Mouse (Mus musculus) small intestine, adult 2 months (tissue): ENCODE measurements at regions not wholly inside any gene's neighbourhood (a gene's known extent, or its start where the extent isn't known, plus 50 kb on each side); places are given as distances from the start of the nearest gene placed in this dataset.

Experiments
- H3K27ac ChIP-seq: fragments of 200-500 bp; 2 replicates; pipeline ENCODE4 v1.5.1; 2012; ENCODE audit warnings: low read depth, low read length, control low read depth, inconsistent platforms; ENCODE audit not compliant: insufficient read depth
- H3K27me3 ChIP-seq: fragments of 200-500 bp; 2 replicates; pipeline ENCODE4 v1.6.1; 2012; ENCODE audit warnings: mild to moderate bottlenecking, moderate library complexity, low read length, inconsistent platforms; ENCODE audit not compliant: control insufficient read depth, insufficient read depth
- H3K36me3 ChIP-seq: fragments of 200-500 bp; 2 replicates; pipeline ENCODE4 v1.6.1; 2012; ENCODE audit warnings: mild to moderate bottlenecking, low read length, control low read depth, inconsistent platforms; ENCODE audit not compliant: control insufficient read depth, insufficient read depth
- H3K4me1 ChIP-seq: fragments of 200-500 bp; 2 replicates; pipeline ENCODE4 v1.6.1; 2012; ENCODE audit warnings: low read length, inconsistent platforms, mixed read lengths; ENCODE audit not compliant: control insufficient read depth, insufficient read depth, insufficient read length
- H3K4me3 ChIP-seq: fragments of 200-500 bp; 2 replicates; pipeline ENCODE4 v1.5.1; 2012; ENCODE audit warnings: low read depth, mild to moderate bottlenecking, control low read depth, inconsistent platforms, low read length, moderate library complexity
- CTCF ChIP-seq: fragments of 200-500 bp; IDR thresholded peaks from 2 replicates; pipeline ENCODE4 v1.5.1; 2012; ENCODE audit warnings: low read depth, mild to moderate bottlenecking, control low read depth, inconsistent platforms, low read length, moderate library complexity, mixed read lengths; ENCODE audit not compliant: insufficient replicate concordance, insufficient read length; ENCODE audit errors: extremely low read depth
- POLR2A ChIP-seq: fragments of 200-500 bp; IDR thresholded peaks from 2 replicates; pipeline ENCODE4 v1.6.1; 2012; ENCODE audit warnings: low read depth, mild to moderate bottlenecking, control low read depth, inconsistent platforms, low read length, moderate library complexity
- WGBS: fragments of 180-500 bp; shearing (Covaris S2); methylation state at CpG from one replicate; pipeline ENCODE4 v1.1.7; 2018; 5-methylcytosine and 5-hydroxymethylcytosine counted together

GRCm38 (mm10) chr15:97606630-97607381 is 98.8 kb downstream of the Rpap3 start:
- no peak for TF ChIP-seq CTCF
- no peak for TF ChIP-seq POLR2A
- Histone ChIP-seq H3K27ac (no peak overlapping the region), H3K36me3 (no peaks in the 10 kb centered on the region), H3K27me3 (peaks cover 4% of the 10 kb centered on the region), H3K4me3 (no peak overlapping the region), H3K4me1 (peaks cover 2% of the 10 kb centered on the region; the same call in 1 of the 2 replicates)
- 9% methylated on average over 25 of the region's 25 CpGs for WGBS

- Histone ChIP-seq H3K4me1 (peaks cover 2% of the 10 kb centered on the region; the same call in 1 of the 2 replicates), H3K36me3 (no peaks in the 10 kb centered on the region), H3K4me3 (no peak overlapping the region), H3K27ac (no peak overlapping the region), H3K27me3 (peaks cover 4% of the 10 kb centered on the region)
- no peak for TF ChIP-seq CTCF
- no peak for TF ChIP-seq POLR2A
- WGBS: 51% methylated on average over 6 of the region's 6 CpGs
Measured at GRCm38 (mm10) chr15:97606232-97606629, 99.4 kb downstream of the Rpap3 start.

GRCm38 (mm10) chr15:97605791-97606190 is 99.8 kb downstream of the Rpap3 start:
- H3K36me3 ChIP-seq: no peaks in the 10 kb centered on the region
- peaks cover 4% of the 10 kb centered on the region for H3K27me3 ChIP-seq
- 89% methylated on average over 7 of the region's 7 CpGs for WGBS
- no peak overlapping the region for H3K27ac ChIP-seq
- H3K4me3 ChIP-seq: no peak overlapping the region
- TF ChIP-seq CTCF (no peak), POLR2A (no peak)
- peaks cover 2% of the 10 kb centered on the region; the same call in 1 of the 2 replicates for H3K4me1 ChIP-seq

- no peak overlapping the region for H3K4me3 ChIP-seq
- no peaks in the 10 kb centered on the region for H3K36me3 ChIP-seq
- peaks cover 2% of the 10 kb centered on the region; the same call in 1 of the 2 replicates for H3K4me1 ChIP-seq
- TF ChIP-seq POLR2A: no peak
- no peak for TF ChIP-seq CTCF
- WGBS: 53% methylated on average over 6 of the region's 6 CpGs
- no peak overlapping the region for H3K27ac ChIP-seq
- H3K27me3 ChIP-seq: peaks cover 4% of the 10 kb centered on the region
Measured at GRCm38 (mm10) chr15:97603492-97603891, 102.1 kb downstream of the Rpap3 start.

- Histone ChIP-seq H3K36me3 (no peaks in the 10 kb centered on the region), H3K4me3 (no peak overlapping the region), H3K27ac (no peak overlapping the region), H3K27me3 (no peaks in the 10 kb centered on the region), H3K4me1 (no peaks in the 10 kb centered on the region)
- TF ChIP-seq CTCF: no peak
- no peak for TF ChIP-seq POLR2A
- 65% methylated on average over 8 of the region's 8 CpGs for WGBS
Measured at GRCm38 (mm10) chr15:97598270-97598669, 107.4 kb downstream of the Rpap3 start.

- Histone ChIP-seq H3K4me3 (no peak overlapping the region), H3K36me3 (no peaks in the 10 kb centered on the region), H3K27ac (no peak overlapping the region), H3K27me3 (no peaks in the 10 kb centered on the region), H3K4me1 (no peaks in the 10 kb centered on the region)
- WGBS: 68% methylated on average over 8 of the region's 8 CpGs
- no peak for TF ChIP-seq CTCF
- no peak for TF ChIP-seq POLR2A
Measured at GRCm38 (mm10) chr15:97596514-97597081, 109.0 kb downstream of the Rpap3 start.

GRCm38 (mm10) chr15:97595284-97595796 is 110.3 kb downstream of the Rpap3 start:
- 53% methylated on average over 6 of the region's 6 CpGs for WGBS
- no peak overlapping the region for H3K27ac ChIP-seq

More at GRCm38 (mm10) chr15:97595284-97595796, 110.3 kb downstream of the Rpap3 start:
- H3K36me3 ChIP-seq: no peaks in the 10 kb centered on the region
- no peaks in the 10 kb centered on the region for H3K27me3 ChIP-seq
- no peak for TF ChIP-seq POLR2A
- no peak for TF ChIP-seq CTCF
- H3K4me1 ChIP-seq: no peaks in the 10 kb centered on the region
- H3K4me3 ChIP-seq: no peak overlapping the region
